Mouse (Mus musculus): ENCODE measurements around the gene Slc22a12.

DNA sequence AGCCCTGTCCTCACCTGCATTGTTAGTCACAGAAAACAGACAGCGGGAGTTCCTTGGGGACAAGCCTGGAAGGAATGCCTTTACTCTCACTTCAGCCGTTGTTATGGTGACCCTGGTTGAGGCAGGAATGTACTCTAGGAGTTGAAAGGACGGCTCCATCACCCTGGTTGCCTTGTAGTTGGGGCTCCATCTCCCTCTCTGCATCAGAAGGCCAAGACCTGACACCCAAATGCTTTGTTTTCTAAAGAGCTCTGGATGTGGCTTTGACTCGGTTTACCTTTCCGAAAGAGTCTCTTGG lies 8.8 kb downstream of the Slc22a12 start:
- TF ChIP-seq CTCF (IDR thresholded peaks at IDR 0.05; ENCODE audit: insufficient read depth, low read depth, low read length) (no peak), POLR2A (IDR thresholded peaks at IDR 0.05; ENCODE audit: insufficient read depth, low read depth, low read length) (no peak)

All from olfactory bulb, adult 2 months (tissue).